Mouse (Mus musculus) skeletal muscle tissue, postnatal 0 days (tissue): ENCODE data around the gene Syce2. TPM values are rescaled to one million over a fixed set of nuclear protein-coding genes. Genes with fewer than 3 reads are reported as not detected.

Experiments used
- microRNA-seq, 2 experiments: library from miRNA; unstranded; fragments of <30 nt; microRNA quantifications; one replicate each; pipeline ENCODE4; 2016
- polyA plus RNA-seq: library from polyadenylated mRNA; unstranded; fragments of >200 nt; fragmentation: Nextera tagmentation; extraction: Ambion mirVana; gene quantifications from 2 replicates; pipeline ENCODE4 v1.2.1, GENCODE M21; 2015

Gene Syce2
- polyA plus RNA-seq, result 11.9 and 16.7 TPM in 2 replicates

DNA sequence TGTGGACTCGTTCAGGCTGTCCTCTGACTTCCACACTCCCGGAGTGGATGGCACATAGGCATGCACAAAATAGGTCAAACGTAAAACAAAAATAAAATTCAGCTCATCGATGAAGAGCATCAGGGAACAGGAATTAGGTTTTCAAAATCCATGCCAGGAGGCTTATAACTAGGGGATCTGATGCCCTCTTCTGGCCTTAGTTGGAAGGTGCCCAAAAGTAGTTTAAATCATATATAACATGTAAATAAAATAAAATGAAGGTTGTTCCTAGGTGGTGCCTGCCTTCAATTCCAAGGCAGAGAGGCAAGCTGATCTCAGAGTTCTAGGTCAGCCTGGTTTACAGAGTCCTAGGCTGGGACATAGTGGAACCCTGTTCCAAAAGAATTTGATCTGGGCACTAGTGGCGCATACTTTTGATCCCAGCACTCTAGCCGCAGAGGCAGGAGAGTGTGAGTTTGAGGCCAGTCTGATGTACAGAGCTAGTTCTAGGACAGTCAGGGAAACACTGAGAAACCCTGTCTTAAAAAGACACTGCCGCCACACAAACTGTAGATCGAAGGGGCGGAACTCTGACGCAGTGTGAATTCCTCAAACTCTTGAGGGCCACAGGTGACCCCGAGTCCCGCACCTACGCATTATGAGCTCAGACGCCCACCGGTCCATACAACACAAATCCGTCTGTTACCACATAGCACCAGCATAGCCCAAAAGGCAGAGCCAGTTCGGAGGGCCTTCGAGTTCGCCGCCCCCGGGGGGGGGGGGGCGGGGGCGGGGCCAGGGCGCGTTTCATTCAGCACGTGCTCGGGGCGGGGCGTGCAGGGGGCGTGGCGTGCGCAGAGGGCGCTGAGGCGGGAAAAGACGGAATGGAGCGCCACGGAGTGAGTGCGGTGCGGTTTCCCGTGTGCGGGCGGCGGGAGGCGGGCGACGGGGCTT, at the start of gene Syce2:
TSS of gene Syce2 (plus strand) at position 736 of the 933 bp plus-strand sequence.

DNA sequence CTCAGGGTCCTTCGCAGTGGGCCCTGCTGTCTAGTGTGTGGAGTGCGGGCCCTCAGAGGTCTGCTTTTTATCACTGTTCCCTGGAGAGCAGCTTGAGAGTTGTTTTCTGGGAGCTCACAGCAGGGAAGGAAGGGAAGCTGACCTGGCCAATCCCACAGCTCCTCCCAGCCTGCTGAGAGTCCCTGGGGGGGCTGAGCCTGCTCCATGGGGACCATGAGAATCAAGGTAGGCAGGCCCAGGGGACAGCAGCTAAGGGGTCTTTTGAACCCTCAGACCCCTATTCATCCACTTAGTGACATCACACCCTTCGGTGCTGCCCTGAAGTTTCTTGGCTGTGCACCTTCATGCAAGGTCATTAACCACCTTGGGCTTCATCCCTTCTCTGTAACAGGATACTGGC, 49.2 kb upstream of the Syce2 start, which contains the start of gene Dand5:
TSS of gene Dand5 (minus strand) at position 101 of the 400 bp plus-strand sequence.

DNA sequence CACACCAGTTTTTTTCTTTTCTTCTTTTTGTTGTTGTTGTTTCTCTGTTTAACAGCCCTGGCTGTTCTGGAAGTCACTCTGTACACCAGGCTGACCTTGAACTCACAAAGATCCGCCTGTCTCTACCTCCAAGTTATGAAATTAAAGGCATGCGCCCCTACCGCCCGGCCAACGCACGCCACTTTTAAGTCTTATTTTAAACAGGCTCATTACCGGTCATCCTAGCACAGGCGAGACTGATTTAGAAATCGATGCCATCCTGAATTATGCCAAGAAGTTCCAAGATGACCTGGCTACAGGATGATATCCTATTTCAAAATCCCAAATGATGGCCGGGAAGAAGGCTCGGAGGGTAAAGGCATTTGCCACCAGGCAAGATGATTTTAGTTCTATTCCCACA, 40.4 kb upstream of the Syce2 start, which contains the start of gene Gadd45gip1:
TSS of gene Gadd45gip1 (plus strand) at position 33 of the 400 bp plus-strand sequence.

DNA sequence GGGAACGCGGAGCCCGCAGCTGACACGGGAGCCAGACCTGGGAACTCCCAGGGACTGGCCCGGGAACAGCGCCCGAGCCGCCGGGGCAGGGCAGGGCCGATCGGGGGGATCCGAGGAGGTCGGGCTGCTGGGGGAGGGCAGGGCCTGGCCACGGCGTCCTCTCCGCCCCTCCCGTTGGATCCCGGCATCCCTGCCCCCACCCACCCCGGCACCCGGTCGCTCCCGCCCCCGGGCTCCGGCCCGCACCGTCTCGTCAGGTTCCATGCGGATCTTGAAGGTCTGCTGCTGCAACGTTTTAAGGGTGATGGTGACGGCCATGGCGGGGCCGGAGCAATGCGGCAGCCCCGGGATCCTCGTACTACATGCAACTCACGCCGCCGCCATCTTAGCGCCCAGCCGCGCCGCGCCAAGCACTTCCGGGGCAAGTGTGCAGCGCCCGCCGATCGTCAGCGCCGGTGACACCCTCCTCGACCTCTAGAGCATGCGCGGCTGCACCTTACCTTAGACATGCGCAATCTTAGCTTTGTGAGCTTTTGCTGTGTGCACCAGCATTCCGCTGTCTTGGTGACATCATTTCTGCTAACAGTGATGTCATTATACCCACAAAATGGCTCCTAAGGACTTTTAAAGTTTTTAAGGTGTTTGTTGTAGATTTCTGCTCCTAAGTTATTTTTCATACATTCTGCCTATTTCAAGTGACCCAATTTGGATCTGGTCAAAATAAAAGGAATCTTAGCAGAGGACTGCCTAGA, 31.5 kb upstream of the Syce2 start, which contains the start of gene Rad23a:
TSS of gene Rad23a (minus strand) at position 418 of the 752 bp plus-strand sequence.

DNA sequence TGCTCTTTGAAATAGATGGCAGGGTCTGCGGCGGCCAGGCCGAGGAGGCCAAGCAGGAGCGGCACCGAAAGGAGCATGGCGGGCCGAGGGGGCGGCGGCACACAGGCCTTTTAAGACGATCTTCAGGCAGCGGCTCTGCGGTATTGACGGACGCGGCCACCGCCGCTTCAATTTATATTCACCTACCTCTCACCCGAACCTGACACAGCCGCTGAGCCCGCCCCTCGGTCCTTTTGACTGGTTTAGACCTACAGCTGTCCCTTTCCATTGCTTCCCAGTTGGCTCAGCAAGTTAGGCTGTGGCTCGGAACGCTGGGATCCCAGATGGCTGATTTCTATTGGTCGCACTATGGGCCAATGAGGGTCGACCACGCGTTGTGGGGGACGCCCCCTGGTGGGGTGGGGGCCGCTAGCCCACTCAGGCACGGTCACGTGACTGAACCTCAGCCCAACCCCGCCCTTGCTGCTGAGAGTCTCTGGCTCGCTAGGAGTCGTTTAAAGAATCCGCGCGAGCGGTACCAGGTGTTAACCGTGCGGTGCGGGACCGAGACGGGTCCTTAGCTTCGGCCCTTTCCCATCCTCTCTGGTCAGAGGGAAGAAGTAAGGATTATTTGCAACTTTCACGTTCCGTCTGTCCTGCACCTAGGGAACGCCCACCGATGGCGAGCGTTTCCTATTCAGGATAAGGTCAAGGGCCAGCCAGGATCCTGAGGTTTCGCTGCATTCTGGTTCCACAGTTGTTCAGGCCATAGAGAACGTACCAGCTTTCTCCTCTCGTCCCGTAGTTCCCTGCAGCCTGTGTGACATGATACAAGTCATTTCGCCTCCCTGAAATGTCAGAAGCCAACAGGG, 25.0 kb upstream of the Syce2 start, which contains the start of gene Calr:
TSS of gene Calr (minus strand) at position 213 of the 851 bp plus-strand sequence.

DNA sequence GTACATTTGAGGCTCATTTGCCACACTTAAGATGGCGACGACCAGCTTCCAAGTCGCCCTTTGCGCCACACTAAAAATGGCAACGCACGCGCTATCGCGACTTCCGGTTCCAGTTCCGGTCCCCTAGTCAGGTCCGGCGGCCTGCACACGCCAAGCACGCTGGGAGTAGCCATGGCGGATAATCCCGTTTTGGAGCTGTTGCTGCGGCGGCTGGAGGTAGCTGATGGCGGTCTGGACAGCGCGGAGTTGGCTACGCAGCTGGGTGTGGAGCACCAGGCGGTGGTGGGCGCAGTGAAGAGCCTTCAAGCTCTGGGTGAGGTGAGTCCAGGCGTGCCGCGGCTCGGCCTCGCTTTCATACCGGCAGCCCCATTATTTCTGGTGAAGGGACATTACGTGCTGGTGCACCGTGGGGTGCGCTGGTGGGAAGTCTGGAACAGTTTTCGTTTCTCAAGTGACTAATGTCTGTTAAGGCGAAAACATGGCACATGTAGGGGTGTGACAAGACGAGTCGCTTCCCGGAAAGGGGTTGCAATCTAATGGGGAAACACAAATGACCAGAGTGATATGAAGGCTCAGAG, 15.0 kb upstream of the Syce2 start, which contains the start of gene Farsa:
TSS of gene Farsa (plus strand) at position 126 of the 578 bp plus-strand sequence.

DNA sequence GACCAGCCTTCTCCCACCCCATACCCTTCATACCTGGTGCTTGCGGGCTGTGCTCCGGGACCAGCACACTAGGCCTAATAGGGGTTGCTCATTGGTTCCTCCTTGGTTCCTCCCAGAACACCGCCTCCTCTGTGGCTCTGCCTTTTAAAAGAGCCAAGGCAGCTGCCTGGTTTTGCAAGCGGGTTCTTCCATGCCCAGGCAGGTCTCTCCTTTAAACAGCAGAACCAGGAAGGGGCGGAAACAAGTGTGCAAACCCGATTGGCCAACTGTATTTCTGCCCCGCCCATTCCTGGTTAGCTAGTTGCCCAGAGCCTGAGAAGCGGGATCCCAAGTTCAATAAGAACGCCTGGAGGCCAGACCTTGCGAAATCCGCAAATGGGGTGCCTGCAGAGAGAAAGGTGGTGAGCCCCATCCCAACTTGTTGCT, 21.8 kb downstream of the Syce2 start, which contains the start of gene Gcdh:
TSS of gene Gcdh (minus strand) at position 213 of the 426 bp plus-strand sequence.

DNA sequence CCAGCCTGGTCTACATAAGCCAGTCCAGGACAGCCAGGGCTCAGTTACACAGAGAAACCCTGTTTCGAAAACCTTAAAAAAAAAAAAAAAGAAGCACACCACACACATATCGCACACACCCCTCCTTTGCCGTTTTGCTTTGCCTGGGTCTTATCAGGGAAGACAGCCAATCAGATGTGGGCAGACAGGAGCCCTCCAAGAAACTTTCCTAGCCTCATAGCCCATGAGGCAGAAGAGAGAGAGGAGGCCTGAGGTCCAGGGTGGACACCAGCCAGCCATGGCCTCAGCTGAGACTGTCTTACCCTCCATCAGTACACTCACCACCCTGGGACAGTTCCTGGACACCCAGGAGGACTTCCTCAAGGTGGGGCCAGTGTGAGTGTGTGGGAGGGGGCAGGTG, 29.8 kb downstream of the Syce2 start, which contains the start of gene Klf1:
TSS of gene Klf1 (plus strand) at position 177 of the 400 bp plus-strand sequence.

DNA sequence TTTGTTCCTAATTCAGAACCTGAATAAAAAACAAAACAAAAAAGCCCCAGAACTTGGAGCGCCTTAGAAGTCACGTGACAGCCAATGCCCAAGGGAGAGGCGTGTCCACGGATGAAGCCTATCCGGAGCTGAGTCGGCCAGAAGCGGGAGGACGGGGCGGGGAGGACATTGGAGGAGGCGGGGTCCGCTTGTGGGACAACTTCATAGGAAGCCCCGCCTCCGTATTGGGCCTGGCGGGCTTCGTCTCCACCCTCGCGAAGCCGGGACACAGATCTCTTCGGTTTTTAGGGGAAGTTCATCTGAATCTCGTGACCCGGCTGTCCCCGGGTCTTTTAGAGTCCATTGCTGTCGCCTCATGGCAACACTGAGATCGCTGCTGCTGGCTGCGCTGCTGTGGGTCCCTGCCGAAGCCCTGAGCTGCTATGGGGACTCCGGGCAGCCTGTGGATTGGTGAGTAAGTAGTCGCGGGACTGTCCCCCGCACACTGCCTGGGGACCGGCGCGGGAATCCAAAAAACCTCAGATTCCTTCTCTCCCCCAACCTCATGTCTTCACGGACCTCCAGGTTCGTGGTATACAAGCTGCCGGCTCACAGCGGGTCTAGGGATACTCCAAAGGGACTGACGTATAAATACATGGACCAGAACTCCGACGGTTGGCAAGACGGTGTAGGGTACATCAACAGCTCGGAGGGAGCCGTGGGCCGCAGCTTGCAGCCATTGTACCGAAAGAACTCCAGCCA, 36.7 kb downstream of the Syce2 start, which contains the start of gene Dnase2a:
TSS of gene Dnase2a (plus strand) at position 140 of the 741 bp plus-strand sequence.

DNA sequence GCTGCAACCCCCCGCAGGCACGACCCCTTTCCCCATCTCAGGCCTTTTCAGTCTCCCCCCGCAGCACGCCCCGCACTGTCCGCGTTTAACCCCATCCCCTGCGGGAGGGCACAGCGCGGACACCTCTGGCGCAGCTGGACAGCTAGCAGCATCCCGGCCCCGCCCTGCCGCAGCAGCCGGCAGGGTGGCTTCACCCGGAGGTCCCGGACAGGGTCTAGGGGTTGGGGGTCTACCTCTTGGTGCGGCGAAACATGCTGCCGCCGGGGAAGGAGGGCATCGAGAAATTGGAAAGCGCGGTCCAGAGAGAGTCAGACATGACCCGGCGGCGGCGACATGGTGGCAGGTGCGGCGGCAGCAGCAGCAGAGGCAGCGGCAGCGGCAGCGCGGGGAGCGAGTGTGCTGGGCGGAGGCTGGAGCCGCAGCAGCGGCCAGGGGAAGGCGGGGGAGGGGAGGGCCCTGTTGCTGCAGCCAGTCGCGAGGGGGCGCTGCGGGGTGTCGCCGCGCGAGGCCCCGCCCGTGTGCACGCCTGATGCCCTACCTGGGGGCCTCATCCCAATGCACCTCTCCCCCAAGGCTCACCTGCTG, 65.1 kb downstream of the Syce2 start, which contains the start of gene Mast1:
TSS of gene Mast1 (minus strand) at position 398 of the 585 bp plus-strand sequence.

Small RNA genes within 50 kb of the gene (microRNA-seq; reads per million reads assigned to microRNA genes)
- gene Gm24197 (0 reads per million in 2 experiments), gene Mir7069 (1.1 to 1.2 reads per million in 2 experiments)

Other genes with a start within 250 kb of the Syce2 start
- 21.8 and 35.5 TPM in 2 replicates for gene Ier2, start 209.3 kb upstream of the Syce2 start, polyA plus RNA-seq
- 33.7 and 35.7 TPM in 2 replicates for gene Trmt1, start 185.8 kb upstream of the Syce2 start, polyA plus RNA-seq
- gene Nacc1, start 184.2 kb upstream of the Syce2 start, polyA plus RNA-seq, result 5.8 and 6.1 TPM in 2 replicates
- 5.4 and 7.1 TPM in 2 replicates for gene Lyl1, start 170.7 kb upstream of the Syce2 start, polyA plus RNA-seq
- 6.9 and 8.4 TPM in 2 replicates for gene G430095P16Rik, start 149.1 kb upstream of the Syce2 start, polyA plus RNA-seq
- 43.9 and 49.1 TPM in 2 replicates for gene Nfix, start 71.8 kb upstream of the Syce2 start, polyA plus RNA-seq
- gene Dand5, start 49.3 kb upstream of the Syce2 start, polyA plus RNA-seq, result 8.7 and 8.9 TPM in 2 replicates
- gene Gadd45gip1, start 40.6 kb upstream of the Syce2 start, polyA plus RNA-seq, result 66.7 and 71.6 TPM in 2 replicates
- gene Rad23a, start 31.4 kb upstream of the Syce2 start, polyA plus RNA-seq, result 156 and 158 TPM in 2 replicates
- gene Calr, start 25.2 kb upstream of the Syce2 start, polyA plus RNA-seq, result 182 and 260 TPM in 2 replicates
- 37.7 and 40.9 TPM in 2 replicates for gene Farsa, start 15.1 kb upstream of the Syce2 start, polyA plus RNA-seq
- 25.0 and 25.2 TPM in 2 replicates for gene Gcdh, start 21.8 kb downstream of the Syce2 start, polyA plus RNA-seq
- 0.33 and 0.42 TPM in 2 replicates for gene Klf1, start 29.8 kb downstream of the Syce2 start, polyA plus RNA-seq
- gene Dnase2a, start 36.4 kb downstream of the Syce2 start, polyA plus RNA-seq, result 6.7 and 7.6 TPM in 2 replicates
- gene Mast1, start 65.2 kb downstream of the Syce2 start, polyA plus RNA-seq, result not detected in 2 replicates
- gene Rtbdn, start 74.9 kb downstream of the Syce2 start, polyA plus RNA-seq, result not detected in 2 replicates
- gene Gm49661, start 97.3 kb downstream of the Syce2 start, polyA plus RNA-seq, result not detected in 2 replicates
- gene Prdx2, start 97.5 kb downstream of the Syce2 start, polyA plus RNA-seq, result 348 and 353 TPM in 2 replicates
- 41.5 and 48.0 TPM in 2 replicates for gene Rnaseh2a, start 97.7 kb downstream of the Syce2 start, polyA plus RNA-seq
- 11.2 and 16.5 TPM in 2 replicates for gene Junb, start 106.6 kb downstream of the Syce2 start, polyA plus RNA-seq
- 7.2 and 8.0 TPM in 2 replicates for gene Hook2, start 118.5 kb downstream of the Syce2 start, polyA plus RNA-seq
- gene Best2, start 142.4 kb downstream of the Syce2 start, polyA plus RNA-seq, result not detected in 2 replicates
- 57.5 and 68.3 TPM in 2 replicates for gene Asna1, start 153.2 kb downstream of the Syce2 start, polyA plus RNA-seq
- gene Trir, start 154.7 kb downstream of the Syce2 start, polyA plus RNA-seq, result 61.3 and 74.2 TPM in 2 replicates
- gene Tnpo2, start 164.8 kb downstream of the Syce2 start, polyA plus RNA-seq, result 11.4 and 12.6 TPM in 2 replicates
- 9.5 and 11.5 TPM in 2 replicates for gene Fbxw9, start 187.9 kb downstream of the Syce2 start, polyA plus RNA-seq
- gene Gm5741, start 195.9 kb downstream of the Syce2 start, polyA plus RNA-seq, result not detected in 2 replicates
- gene Dhps, start 199.6 kb downstream of the Syce2 start, polyA plus RNA-seq, result 24.6 and 32.1 TPM in 2 replicates
- 66.9 and 70.6 TPM in 2 replicates for gene Wdr83os, start 208.6 kb downstream of the Syce2 start, polyA plus RNA-seq
- 24.8 and 28.0 TPM in 2 replicates for gene Wdr83, start 209.2 kb downstream of the Syce2 start, polyA plus RNA-seq
- gene Man2b1, start 211.2 kb downstream of the Syce2 start, polyA plus RNA-seq, result 16.2 and 20.6 TPM in 2 replicates